Mouse (Mus musculus) bone marrow, adult 2 months (tissue): ENCODE measurements around the gene Sf3b2.
A peak's percentile ranks its signal among the peaks of the same experiment; 100 is the strongest.

Experiments
- CTCF ChIP-seq: fragments of 200-500 bp; IDR thresholded peaks from 2 replicates; pipeline ENCODE4 v1.5.1; 2011; ENCODE audit warnings: low read length, control low read depth; ENCODE audit not compliant: control insufficient read depth, insufficient read depth
- POLR2A ChIP-seq: fragments of 200-500 bp; IDR thresholded peaks from 2 replicates; pipeline ENCODE4 v1.6.1; 2011; ENCODE audit warnings: low read depth, mild to moderate bottlenecking, control low read depth, low read length, borderline replicate concordance; ENCODE audit not compliant: control insufficient read depth

GRCm38 (mm10) chr19:5302455-5302854 lies 7.2 kb upstream of the Sf3b2 start:
- peak; percentile 81 for TF ChIP-seq CTCF
- no peak for TF ChIP-seq POLR2A
